Mouse (Mus musculus): ENCODE data around the gene Zfp719. TPM values are rescaled to one million over a fixed set of nuclear protein-coding genes. Genes with fewer than 3 reads are reported as not detected.

Zfp719 gene
- polyA plus RNA-seq, 1 experiment from 2014 or later: 1.3 TPM

DNA sequence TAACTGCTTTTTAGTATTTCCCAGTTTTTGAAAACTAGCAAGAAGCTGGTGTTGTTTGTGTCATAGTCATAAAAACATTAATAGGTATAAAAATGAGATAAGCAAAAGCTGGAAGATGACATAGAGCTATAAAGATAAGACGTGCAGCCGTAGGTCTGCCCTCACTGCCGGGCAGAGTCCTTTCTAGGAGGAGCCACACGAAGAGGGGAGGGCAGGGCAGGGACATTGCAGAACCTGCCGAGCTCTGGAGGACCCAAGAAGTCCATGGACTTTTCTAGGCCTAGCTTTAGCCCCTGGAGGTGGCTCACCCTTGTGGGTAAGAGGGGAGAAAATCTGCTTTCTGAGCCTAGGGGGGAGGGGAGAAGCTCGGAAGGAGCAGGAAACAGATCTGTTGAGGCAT, 55.1 kb downstream of the Zfp719 start, which contains the start of gene Ceacam18:
Ceacam18 (plus strand) TSS at position 208 of the 400 bp plus-strand sequence.
- no peak for DNase-seq
- no peak within 1 kb of the TSS for H3K4me2 ChIP-seq (ENCODE audit: low read depth, low read length)
- H3K4me1 ChIP-seq (ENCODE audit: insufficient read depth): no peaks in the 10 kb centered on the region
- no peak within 1 kb of the TSS for H3K4me3 ChIP-seq (ENCODE audit: low read depth, low read length)
- H3K27ac ChIP-seq (ENCODE audit: low read depth): no peak within 1 kb of the TSS
- H3K27me3 ChIP-seq (ENCODE audit: insufficient read depth, low read length): no peaks in the 10 kb centered on the region
- H3K9me3 ChIP-seq (ENCODE audit: low read length): no peaks in the 10 kb centered on the region
- ATAC-seq: no peak
- H3K36me3 ChIP-seq (replicated peaks; ENCODE audit: insufficient read depth, low read length): no peaks in the 10 kb centered on the region
- no peak for TF ChIP-seq CTCF (IDR thresholded peaks at IDR 0.05; ENCODE audit: low read depth)
- TF ChIP-seq EP300 (IDR thresholded peaks at IDR 0.05; ENCODE audit: low read depth): no peak
- no peak within 1 kb of the TSS for H3K9ac ChIP-seq (replicated peaks)
- 41% methylated on average over 6 of the region's 6 CpGs for WGBS (ENCODE audit: insufficient replicate concordance)

- DNase-seq: no peak
- H3K27ac ChIP-seq (ENCODE audit: low read depth): peak overlapping the region; percentile 44; the same call in 1 of the 2 replicates
Measured at GRCm38 (mm10) chr7:43636194-43636593, 56.8 kb downstream of the Zfp719 start.

DNA sequence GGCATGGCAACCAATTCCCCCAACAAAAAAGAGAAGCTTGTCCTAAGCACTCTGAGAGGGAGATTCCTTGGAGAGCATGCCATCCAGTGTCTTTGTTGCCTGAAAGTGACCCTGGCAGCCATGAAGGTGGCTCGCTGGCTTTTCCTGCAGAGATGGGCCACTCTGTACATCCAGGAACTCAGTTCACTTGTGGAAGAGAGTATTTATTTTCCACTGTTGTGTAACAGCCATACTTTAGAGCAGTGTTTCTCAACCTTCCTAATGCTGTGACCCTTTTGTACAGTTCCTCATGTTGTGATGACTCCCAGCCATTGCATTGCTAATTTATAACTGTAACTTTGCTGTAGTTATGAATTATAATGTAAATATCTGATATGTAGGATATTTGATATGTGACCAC, 57.7 kb downstream of the Zfp719 start:
- Histone ChIP-seq H3K9me3 (ENCODE audit: low read length) (no peaks in the 10 kb centered on the region), H3K36me3 (replicated peaks; ENCODE audit: insufficient read depth, low read length) (no peaks in the 10 kb centered on the region), H3K27me3 (ENCODE audit: insufficient read depth, low read length) (no peaks in the 10 kb centered on the region), H3K27ac (ENCODE audit: low read depth) (no peak overlapping the region), H3K4me3 (ENCODE audit: low read depth, low read length) (no peak overlapping the region), H3K4me1 (ENCODE audit: insufficient read depth) (no peaks in the 10 kb centered on the region), H3K9ac (replicated peaks) (no peak overlapping the region), H3K4me2 (ENCODE audit: low read depth, low read length) (no peak overlapping the region)
- WGBS (ENCODE audit: insufficient replicate concordance): 33% methylated on average over 1 of the region's 1 CpGs
- no peak for ATAC-seq
- TF ChIP-seq CTCF (IDR thresholded peaks at IDR 0.05; ENCODE audit: low read depth): no peak
- TF ChIP-seq EP300 (IDR thresholded peaks at IDR 0.05; ENCODE audit: low read depth): no peak
- no peak for DNase-seq

More at GRCm38 (mm10) chr7:43636194-43636593, 56.8 kb downstream of the Zfp719 start:
- WGBS (ENCODE audit: insufficient replicate concordance): 38% methylated on average over 2 of the region's 2 CpGs
- no peak overlapping the region for H3K9ac ChIP-seq (replicated peaks)
- H3K4me2 ChIP-seq (ENCODE audit: low read depth, low read length): no peak overlapping the region
- ATAC-seq: peak; percentile 51
- H3K36me3 ChIP-seq (replicated peaks; ENCODE audit: insufficient read depth, low read length): no peaks in the 10 kb centered on the region
- H3K27me3 ChIP-seq (ENCODE audit: insufficient read depth, low read length): no peaks in the 10 kb centered on the region
- H3K4me1 ChIP-seq (ENCODE audit: insufficient read depth): no peaks in the 10 kb centered on the region
- no peaks in the 10 kb centered on the region for H3K9me3 ChIP-seq (ENCODE audit: low read length)
- TF ChIP-seq EP300 (IDR thresholded peaks at IDR 0.05; ENCODE audit: low read depth): no peak
- TF ChIP-seq CTCF (IDR thresholded peaks at IDR 0.05; ENCODE audit: low read depth): no peak
- H3K4me3 ChIP-seq (ENCODE audit: low read depth, low read length): no peak overlapping the region

DNA sequence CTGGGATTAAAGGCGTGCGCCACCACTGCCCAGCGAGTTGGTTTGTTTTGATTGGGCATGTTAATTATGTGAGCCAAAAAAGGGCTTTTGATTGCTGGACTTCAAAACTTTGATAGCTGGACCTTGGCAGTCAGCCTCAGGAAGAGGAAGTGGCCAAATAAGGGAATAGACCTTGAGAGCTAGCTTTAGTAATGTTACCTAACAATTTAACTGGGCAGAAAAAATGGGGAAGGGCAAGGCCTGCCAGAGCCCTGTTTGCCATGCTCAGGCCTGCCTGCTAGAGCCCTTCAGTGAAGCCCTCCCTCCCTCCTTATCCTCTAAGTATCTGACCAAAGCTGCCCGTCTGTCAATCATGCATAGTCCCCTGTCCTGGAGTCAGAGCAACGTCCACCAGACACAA, 63.2 kb downstream of the Zfp719 start:
- ATAC-seq (peak; percentile 44), DNase-seq (no peak)
- Histone ChIP-seq H3K27me3 (ENCODE audit: insufficient read depth, low read length) (no peaks in the 10 kb centered on the region), H3K4me2 (ENCODE audit: low read depth, low read length) (no peak overlapping the region), H3K4me1 (ENCODE audit: insufficient read depth) (no peaks in the 10 kb centered on the region), H3K4me3 (ENCODE audit: low read depth, low read length) (no peak overlapping the region), H3K9me3 (ENCODE audit: low read length) (no peaks in the 10 kb centered on the region), H3K9ac (replicated peaks) (no peak overlapping the region), H3K36me3 (replicated peaks; ENCODE audit: insufficient read depth, low read length) (no peaks in the 10 kb centered on the region), H3K27ac (ENCODE audit: low read depth) (peak overlapping the region; percentile 72)
- 50% methylated on average over 5 of the region's 5 CpGs for WGBS (ENCODE audit: insufficient replicate concordance)
- TF ChIP-seq EP300 (IDR thresholded peaks at IDR 0.05; ENCODE audit: low read depth) (no peak), CTCF (IDR thresholded peaks at IDR 0.05; ENCODE audit: low read depth) (no peak)

Other genes with a start within 250 kb of the Zfp719 start
- 0.71 and 0.96 TPM in 2 replicates for gene Siglecf, start 228.3 kb upstream of the Zfp719 start, polyA plus RNA-seq (2015; fragmentation: Nextera tagmentation; extraction: Ambion mirVana)
- gene Siglecg, start 171.4 kb upstream of the Zfp719 start, polyA plus RNA-seq (2015; fragmentation: Nextera tagmentation; extraction: Ambion mirVana): 2.9 and 3.5 TPM in 2 replicates
- gene Lim2, start 151.9 kb upstream of the Zfp719 start, polyA plus RNA-seq (2015; fragmentation: Nextera tagmentation; extraction: Ambion mirVana): not detected in 2 replicates
- gene Nkg7, start 142.5 kb upstream of the Zfp719 start, polyA plus RNA-seq (2015; fragmentation: Nextera tagmentation; extraction: Ambion mirVana): 12.6 and 16.2 TPM in 2 replicates
- 0.22 TPM in 1 of 2 replicates, not detected in the other for gene Cldnd2, start 138.8 kb upstream of the Zfp719 start, polyA plus RNA-seq (2015; fragmentation: Nextera tagmentation; extraction: Ambion mirVana)
- 759 and 760 TPM in 2 replicates for gene Etfb, start 135.5 kb upstream of the Zfp719 start, polyA plus RNA-seq (2015; fragmentation: Nextera tagmentation; extraction: Ambion mirVana)
- 0.25 TPM in 1 of 2 replicates, not detected in the other for gene Gm45233, start 135.5 kb upstream of the Zfp719 start, polyA plus RNA-seq (2015; fragmentation: Nextera tagmentation; extraction: Ambion mirVana)
- 0.70 and 1.4 TPM in 2 replicates for gene Vsig10l, start 116.5 kb upstream of the Zfp719 start, polyA plus RNA-seq (2015; fragmentation: Nextera tagmentation; extraction: Ambion mirVana)
- not detected in 2 replicates for gene Iglon5, start 89.5 kb upstream of the Zfp719 start, polyA plus RNA-seq (2015; fragmentation: Nextera tagmentation; extraction: Ambion mirVana)
- not detected in 2 replicates for gene 4931406B18Rik, start 73.7 kb upstream of the Zfp719 start, polyA plus RNA-seq (2015; fragmentation: Nextera tagmentation; extraction: Ambion mirVana)
- gene Cd33, start 35.2 kb upstream of the Zfp719 start, polyA plus RNA-seq (2015; fragmentation: Nextera tagmentation; extraction: Ambion mirVana): 3.9 and 5.1 TPM in 2 replicates
- gene Zfp658, start 17.4 kb upstream of the Zfp719 start, polyA plus RNA-seq (2015; fragmentation: Nextera tagmentation; extraction: Ambion mirVana): 0.14 and 0.26 TPM in 2 replicates
- gene Zfp819, start 27.6 kb downstream of the Zfp719 start, polyA plus RNA-seq (2015; fragmentation: Nextera tagmentation; extraction: Ambion mirVana): not detected in 2 replicates
- gene Ceacam18, start 55.1 kb downstream of the Zfp719 start, polyA plus RNA-seq (2015; fragmentation: Nextera tagmentation; extraction: Ambion mirVana): 0.14 TPM in 1 of 2 replicates, not detected in the other
- 5.1 and 5.8 TPM in 2 replicates for gene Siglece, start 80.6 kb downstream of the Zfp719 start, polyA plus RNA-seq (2015; fragmentation: Nextera tagmentation; extraction: Ambion mirVana)
- gene Ctu1, start 92.4 kb downstream of the Zfp719 start, polyA plus RNA-seq (2015; fragmentation: Nextera tagmentation; extraction: Ambion mirVana): 3.2 and 4.5 TPM in 2 replicates
- gene Klk14, start 110.8 kb downstream of the Zfp719 start, polyA plus RNA-seq (2015; fragmentation: Nextera tagmentation; extraction: Ambion mirVana): not detected in 2 replicates
- not detected in 2 replicates for gene Klk13, start 133.0 kb downstream of the Zfp719 start, polyA plus RNA-seq (2015; fragmentation: Nextera tagmentation; extraction: Ambion mirVana)
- gene Klk12, start 189.3 kb downstream of the Zfp719 start, polyA plus RNA-seq (2015; fragmentation: Nextera tagmentation; extraction: Ambion mirVana): not detected in 2 replicates
- not detected in 2 replicates for gene Klk11, start 195.0 kb downstream of the Zfp719 start, polyA plus RNA-seq (2015; fragmentation: Nextera tagmentation; extraction: Ambion mirVana)
- not detected in 2 replicates for gene Klk10, start 201.4 kb downstream of the Zfp719 start, polyA plus RNA-seq (2015; fragmentation: Nextera tagmentation; extraction: Ambion mirVana)
- gene Klk9, start 212.3 kb downstream of the Zfp719 start, polyA plus RNA-seq (2015; fragmentation: Nextera tagmentation; extraction: Ambion mirVana): not detected in 2 replicates
- gene Klk8, start 218.0 kb downstream of the Zfp719 start, polyA plus RNA-seq (2015; fragmentation: Nextera tagmentation; extraction: Ambion mirVana): 2.2 and 3.2 TPM in 2 replicates
- not detected in 2 replicates for gene Klk7, start 231.7 kb downstream of the Zfp719 start, polyA plus RNA-seq (2015; fragmentation: Nextera tagmentation; extraction: Ambion mirVana)
- gene Klk6, start 244.9 kb downstream of the Zfp719 start, polyA plus RNA-seq (2015; fragmentation: Nextera tagmentation; extraction: Ambion mirVana): not detected in 2 replicates

All from liver, postnatal 0 days (tissue).